Mouse (Mus musculus) cerebral cortex, adult 2 months (tissue): ENCODE results near the gene Acyp1.

Experiments used
- WGBS: fragments of 180-500 bp; shearing (Covaris S2); methylation state at CpG from one replicate; pipeline ENCODE4 v1.1.7; 2018; 5-methylcytosine and 5-hydroxymethylcytosine counted together

Acyp1 gene

GRCm38 (mm10) chr12:85287809-85288485, at the start of gene Acyp1:
TSS of gene Acyp1 (minus strand) at chr12:85288438.
- WGBS = 12% methylated on average over 21 of the region's 21 CpGs

DNA sequence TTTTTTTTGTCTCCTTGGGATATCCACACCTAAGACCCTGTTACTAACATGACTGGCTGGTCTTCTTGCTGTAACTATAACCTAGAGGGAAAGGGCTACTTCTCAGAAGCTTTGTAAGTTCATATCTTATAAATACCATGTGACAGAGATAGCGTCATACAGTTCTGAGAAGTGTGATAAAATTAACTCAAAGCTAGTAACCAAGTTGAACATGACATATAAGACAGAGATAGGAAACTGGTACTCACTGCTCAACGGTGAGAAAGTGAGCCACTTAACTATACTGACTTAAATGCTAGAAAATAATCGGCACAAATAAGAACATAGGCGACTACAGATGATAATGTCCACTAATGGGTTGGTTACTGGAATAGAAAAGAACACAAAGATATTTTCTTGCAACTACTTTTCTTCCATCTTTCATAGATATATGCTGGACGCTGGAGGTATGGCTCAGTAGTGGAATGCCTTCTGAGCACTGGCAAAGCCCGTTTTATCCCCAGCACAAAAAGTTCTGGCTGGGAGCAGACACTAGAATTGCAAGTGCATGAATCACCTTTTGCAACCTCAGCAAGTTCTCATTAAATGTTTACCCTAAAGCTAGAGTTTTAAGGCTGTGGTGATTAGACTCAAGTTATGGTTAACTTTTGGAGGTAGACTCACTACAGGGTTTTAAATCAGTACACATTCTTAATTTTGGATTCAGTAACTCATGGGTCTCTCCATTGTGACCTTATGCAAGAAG, 49.5 kb upstream of the Acyp1 start:
- WGBS = 76% methylated on average over 6 of the region's 6 CpGs

DNA sequence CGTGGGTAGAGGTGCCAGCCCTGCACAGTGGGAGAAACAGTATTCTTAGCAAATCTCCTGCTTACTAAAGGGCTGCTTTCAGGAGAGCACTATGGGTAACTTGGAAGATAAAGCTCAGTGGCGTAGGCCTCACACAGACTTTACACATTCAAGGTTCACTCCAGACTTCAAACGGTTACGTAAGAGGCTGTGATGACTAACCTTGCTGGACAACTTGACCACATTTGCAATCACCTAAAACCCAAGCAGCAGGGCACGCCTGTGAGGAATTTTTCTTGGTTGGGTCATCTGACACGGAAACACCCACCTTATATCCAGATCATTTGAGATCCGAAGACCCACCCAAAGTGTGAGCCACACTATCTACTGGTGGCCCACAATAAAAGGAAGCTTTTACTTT, 41.9 kb upstream of the Acyp1 start:
- WGBS = 84% methylated on average over 7 of the region's 7 CpGs

- 47% methylated on average over 3 of the region's 3 CpGs for WGBS
Measured at GRCm38 (mm10) chr12:85308651-85309050, 20.4 kb upstream of the Acyp1 start.

GRCm38 (mm10) chr12:85305247-85305892, 17.1 kb upstream of the Acyp1 start:
- 24% methylated on average over 16 of the region's 16 CpGs for WGBS

DNA sequence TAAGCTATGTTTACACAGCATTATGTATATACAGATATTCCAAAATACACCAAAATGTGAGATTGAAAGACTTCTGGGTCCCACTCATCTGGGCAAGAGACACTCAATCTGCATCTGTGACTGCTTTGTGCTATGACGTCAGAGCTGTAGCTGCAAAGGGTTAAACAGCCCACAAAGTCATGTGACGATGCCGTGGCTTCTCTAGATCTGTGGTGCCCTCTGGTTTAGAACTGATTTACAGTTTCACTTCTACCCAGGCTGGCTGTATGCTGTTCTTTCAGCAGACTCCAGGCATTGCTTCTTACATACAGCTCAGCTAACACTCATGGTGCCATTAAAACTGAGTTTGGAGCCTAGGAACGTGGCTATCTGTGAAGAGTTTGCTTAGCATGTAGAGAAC, 16.5 kb upstream of the Acyp1 start:
- WGBS = 56% methylated on average over 4 of the region's 4 CpGs

DNA sequence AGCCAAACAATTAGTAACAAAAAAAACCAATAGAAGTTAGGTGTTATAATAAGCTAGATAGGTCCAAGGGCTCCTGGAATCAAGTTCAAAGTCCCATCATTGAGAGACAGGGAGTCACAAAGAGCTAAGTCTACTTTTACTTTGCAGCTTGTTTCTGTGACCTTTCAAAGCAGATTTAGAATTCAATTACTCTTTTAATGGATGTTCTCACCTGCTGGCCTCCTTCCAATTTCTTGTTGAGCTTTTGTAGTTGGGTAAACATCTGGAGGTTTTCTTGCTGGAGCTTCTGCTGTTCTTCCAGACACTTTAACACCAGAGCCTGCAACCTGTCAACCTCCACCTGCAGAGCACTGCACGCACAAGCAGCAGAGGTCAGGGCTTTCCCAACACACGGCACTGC, 15.0 kb upstream of the Acyp1 start:
- WGBS = 94% methylated on average over 2 of the region's 2 CpGs

DNA sequence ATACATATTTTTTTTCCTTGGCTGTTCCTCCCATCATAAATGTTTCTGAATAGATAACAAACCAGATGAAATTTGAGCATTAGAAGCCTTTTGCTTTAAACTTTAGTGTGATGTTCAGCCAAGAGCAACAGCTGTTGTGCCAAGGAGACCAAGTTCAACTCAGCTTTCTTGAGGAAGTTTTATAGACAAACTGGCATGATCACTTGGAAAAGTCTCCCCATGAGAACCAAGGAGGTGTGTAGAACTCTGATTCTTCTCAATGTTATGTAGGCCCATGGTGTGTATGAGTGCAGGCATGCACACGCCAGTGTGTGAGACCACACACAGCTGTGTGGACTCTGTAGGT, 10.6 kb upstream of the Acyp1 start:
- WGBS = 70% methylated on average over 1 of the region's 1 CpGs

DNA sequence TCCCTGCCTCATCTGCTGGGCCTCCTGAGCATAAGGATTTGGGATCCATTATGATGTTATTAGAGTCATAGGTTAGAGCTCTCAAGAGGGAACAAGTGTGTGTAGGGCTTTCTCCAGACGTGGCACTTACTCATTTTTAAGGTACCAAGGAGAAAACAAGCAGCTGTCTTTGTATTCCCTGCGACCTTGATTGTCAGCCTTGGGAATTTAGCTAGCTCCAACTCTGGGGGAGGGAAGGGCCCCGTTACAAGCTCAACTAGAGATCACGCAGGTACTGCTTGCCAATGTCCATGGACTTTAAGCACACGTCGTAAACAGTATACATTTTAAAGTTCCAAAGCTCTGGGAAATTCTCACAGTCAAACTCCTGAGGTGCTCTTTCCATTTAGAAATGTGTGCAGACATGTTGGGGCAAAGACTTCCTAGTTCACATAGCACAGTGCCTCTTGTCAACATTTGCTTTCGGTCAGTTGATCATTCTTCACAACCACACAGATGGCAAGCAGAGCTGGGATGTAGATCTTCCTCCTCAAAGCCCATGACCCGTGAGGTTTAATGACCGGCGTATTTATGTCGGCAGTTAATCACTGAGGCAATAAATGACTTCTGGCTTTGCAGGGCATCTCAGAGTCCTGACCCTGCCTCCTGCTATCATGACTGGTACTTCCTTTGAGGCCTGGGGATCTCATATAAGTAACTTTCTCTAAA, 10.0 kb upstream of the Acyp1 start:
- WGBS = 88% methylated on average over 11 of the region's 11 CpGs

- WGBS = 76% methylated on average over 10 of the region's 10 CpGs
Measured at GRCm38 (mm10) chr12:85297345-85297997, 9.2 kb upstream of the Acyp1 start.

DNA sequence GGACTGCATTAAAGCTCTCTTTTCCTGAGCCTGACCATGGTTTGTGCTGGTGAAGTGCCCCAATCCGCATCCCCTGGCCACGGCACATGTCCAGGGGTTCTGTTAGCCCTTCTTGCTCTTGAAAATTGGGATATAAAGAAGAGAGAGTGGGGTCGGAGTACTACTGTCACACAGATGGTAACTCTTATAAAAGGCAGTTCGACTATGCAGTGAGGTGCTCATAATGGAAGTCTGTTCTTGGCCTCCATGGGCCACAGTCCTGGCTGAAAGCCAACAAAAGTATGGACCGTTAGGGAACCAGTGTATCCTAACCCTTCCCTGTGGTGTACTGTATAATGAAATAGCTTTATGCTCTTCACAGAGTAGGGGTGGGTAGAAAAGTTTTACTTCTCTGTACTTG, 8.7 kb upstream of the Acyp1 start:
- 73% methylated on average over 5 of the region's 5 CpGs for WGBS

DNA sequence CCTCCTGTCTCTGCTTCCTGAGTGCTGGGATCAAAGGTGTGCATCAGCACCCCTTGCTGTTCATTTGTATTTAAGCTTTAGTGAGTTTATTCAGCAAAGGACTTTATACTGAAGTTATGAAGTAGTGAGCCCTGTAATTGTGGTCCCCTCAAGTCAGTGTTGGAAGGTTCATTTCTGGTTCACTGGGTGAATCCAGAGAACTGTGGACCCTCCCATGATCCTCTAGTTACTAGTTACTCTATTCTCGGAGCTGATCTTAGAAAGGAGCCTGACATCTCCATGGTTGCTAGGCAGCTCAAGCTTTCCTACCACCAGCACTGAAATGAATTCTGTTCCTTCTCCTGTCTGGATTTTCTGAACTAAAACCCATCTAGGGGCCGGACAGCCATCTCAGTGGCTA, 7.3 kb upstream of the Acyp1 start:
- 76% methylated on average over 2 of the region's 2 CpGs for WGBS

DNA sequence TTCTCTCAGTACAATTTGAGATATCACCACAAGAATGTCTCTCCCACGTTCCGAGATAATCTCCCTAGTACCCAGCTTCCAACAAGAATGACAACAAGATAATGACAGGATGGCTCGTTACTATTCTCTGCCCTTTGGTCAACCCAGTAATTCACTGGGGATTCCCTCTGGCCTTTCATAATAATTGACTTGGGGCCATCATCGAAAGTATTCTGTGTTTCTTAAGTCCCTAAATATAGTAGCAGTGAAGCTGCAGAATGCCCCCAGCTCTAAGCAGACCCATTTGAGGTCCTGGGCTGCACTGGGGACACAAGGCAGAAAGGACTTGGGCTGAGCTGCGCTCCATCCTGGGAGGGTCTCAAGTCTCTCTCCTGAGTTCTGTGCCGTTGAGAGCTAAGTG, 4.0 kb upstream of the Acyp1 start:
- 80% methylated on average over 6 of the region's 6 CpGs for WGBS

DNA sequence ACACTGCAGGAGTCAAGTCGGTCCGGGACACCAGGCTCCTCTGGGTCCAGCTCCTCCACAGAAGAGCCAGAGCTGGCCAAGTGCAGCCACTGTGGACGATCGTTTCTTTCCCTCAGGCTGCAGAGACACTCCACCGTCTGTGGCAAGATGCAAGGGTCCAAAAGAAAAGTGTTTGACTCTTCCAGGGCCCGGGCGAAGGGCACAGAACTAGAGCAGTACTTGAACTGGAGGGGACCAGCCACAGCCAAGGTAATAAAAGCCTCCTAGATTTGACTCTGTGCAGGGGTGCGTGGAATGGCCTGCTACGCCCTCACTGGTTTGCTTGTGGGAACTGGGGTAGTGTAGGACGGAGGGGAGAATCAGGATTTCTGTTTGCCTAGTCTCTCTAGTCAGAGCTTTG, 2.4 kb upstream of the Acyp1 start:
- WGBS = 83% methylated on average over 10 of the region's 10 CpGs

- WGBS = 52% methylated on average over 24 of the region's 24 CpGs
Measured at GRCm38 (mm10) chr12:85289157-85290000, 1.1 kb upstream of the Acyp1 start.

DNA sequence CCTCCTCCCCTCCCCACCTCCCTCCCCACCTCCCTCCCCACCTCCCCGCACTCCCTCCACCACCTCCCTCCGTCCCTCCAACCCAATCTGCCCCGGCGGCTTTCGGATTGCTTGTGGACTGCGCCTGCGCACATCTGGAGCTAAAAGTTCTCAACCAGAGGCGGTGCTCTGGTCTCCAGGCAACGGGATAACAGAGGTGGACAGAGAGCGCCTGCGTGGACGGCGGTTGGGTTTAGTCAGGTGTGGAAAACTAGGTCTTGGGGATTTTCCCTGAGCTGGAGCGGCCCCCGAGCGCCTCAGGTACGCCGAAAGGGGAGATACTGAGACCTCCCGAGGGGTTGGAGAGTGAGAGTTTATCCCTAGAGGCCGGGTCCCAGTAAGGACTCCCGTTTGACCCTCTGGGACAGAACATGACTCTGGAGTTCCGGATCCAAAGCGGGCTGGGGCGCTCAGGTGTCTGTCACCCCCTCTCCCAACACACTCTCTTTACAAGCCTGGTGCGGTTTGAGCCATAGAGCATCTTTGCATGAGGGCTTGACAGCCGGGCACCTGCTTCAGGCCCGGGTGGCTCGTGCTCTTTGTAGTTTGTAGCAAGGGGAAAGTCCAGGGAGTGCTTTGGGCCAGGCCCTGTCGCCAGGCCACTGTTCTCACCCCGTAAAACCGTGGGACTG, 383 bp upstream of the Acyp1 start, which contains the start of gene Zc2hc1c:
Zc2hc1c (plus strand) TSS at position 106 of the 671 bp plus-strand sequence.
- 5% methylated on average over 30 of the region's 31 CpGs for WGBS

GRCm38 (mm10) chr12:85286941-85287340, 1.3 kb downstream of the Acyp1 start:
- 36% methylated on average over 4 of the region's 5 CpGs for WGBS

- WGBS = 92% methylated on average over 4 of the region's 4 CpGs
Measured at GRCm38 (mm10) chr12:85284996-85285395, 3.2 kb downstream of the Acyp1 start.

- WGBS = 70% methylated on average over 8 of the region's 8 CpGs
Measured at GRCm38 (mm10) chr12:85284331-85284730, 3.9 kb downstream of the Acyp1 start.

DNA sequence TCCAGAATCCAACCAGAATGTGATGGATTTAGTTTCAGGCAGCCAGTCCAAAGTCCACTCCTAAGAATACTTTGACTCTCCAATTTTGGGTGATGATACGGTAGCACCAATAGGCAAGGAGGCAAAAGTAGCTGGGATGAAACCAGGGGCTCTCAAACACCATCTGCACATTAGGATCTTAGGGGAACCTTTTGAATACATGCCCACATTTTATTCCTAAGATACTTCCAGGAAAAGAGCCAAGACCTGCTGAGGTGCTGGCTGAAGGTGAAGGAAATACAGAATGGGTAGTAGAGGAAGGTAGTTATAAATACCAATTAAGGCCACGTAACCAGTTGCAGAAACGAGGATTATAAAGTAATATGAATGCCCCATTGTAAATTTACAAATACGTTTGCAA, 6.5 kb downstream of the Acyp1 start:
- 62% methylated on average over 1 of the region's 4 CpGs for WGBS
